Mouse (Mus musculus) embryonic fibroblast, embryonic 13.5 days (primary cell): Measurements from ENCODE around the gene Psmb9. TPM values are rescaled to one million over a fixed set of nuclear protein-coding genes. Genes with fewer than 3 reads are reported as not detected.
A peak's percentile ranks its signal among the peaks of the same experiment; 100 is the strongest.

Source experiments
- H3K27ac ChIP-seq: 2 replicates; pipeline ENCODE4 v1.5.1; 2012; ENCODE audit warnings: low read length, control low read depth, inconsistent platforms; ENCODE audit not compliant: insufficient read depth
- H3K4me1 ChIP-seq: 2 replicates; pipeline ENCODE4 v1.6.1; 2011; ENCODE audit warnings: low read length; ENCODE audit not compliant: control insufficient read depth, insufficient read depth
- H3K4me3 ChIP-seq: 2 replicates; pipeline ENCODE4 v1.5.1; 2011; ENCODE audit warnings: mild to moderate bottlenecking, control low read depth, low read length; ENCODE audit not compliant: insufficient read depth
- CTCF ChIP-seq: IDR thresholded peaks from 2 replicates; pipeline ENCODE4 v1.5.1; 2011; ENCODE audit warnings: mild to moderate bottlenecking, control low read depth, low read length, moderate library complexity, borderline replicate concordance; ENCODE audit not compliant: insufficient read depth
- POLR2A ChIP-seq: IDR thresholded peaks from 2 replicates; pipeline ENCODE4 v1.6.1; 2011; ENCODE audit warnings: low read depth, mild to moderate bottlenecking, control low read depth, low read length, moderate library complexity
- polyA plus RNA-seq: library from polyadenylated mRNA; stranded (reverse); fragments of >200 nt; gene quantifications from 2 replicates; pipeline ENCODE4 v1.2.4, GENCODE M21; 2011; ENCODE audit warnings: low read depth; ENCODE audit not compliant: missing spikeins, insufficient read length

Gene Psmb9
- polyA plus RNA-seq, 1 experiment, result 11.9 TPM

DNA sequence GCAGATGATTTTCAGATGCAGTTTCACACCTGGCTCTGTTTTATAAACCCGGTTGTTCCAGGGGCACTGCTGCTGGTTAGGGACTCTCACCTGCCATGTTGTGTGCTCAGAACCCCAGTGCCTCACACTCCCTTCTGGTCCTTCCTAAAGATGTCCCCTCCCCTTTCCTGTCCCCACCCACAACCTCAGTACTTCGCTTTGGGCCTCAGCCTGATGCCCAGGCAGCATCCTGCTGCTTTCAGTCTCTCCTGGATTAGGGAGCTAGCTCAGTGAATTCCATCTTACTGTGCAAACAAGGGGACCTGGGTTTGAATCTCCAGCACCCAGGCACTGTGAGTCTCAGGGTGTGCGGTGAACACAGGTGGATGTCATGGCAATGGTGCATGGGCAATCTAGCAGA, 19.9 kb upstream of the Psmb9 start:
- no peak overlapping the region for H3K4me3 ChIP-seq
- TF ChIP-seq CTCF, result no peak
- TF ChIP-seq POLR2A, result no peak

DNA sequence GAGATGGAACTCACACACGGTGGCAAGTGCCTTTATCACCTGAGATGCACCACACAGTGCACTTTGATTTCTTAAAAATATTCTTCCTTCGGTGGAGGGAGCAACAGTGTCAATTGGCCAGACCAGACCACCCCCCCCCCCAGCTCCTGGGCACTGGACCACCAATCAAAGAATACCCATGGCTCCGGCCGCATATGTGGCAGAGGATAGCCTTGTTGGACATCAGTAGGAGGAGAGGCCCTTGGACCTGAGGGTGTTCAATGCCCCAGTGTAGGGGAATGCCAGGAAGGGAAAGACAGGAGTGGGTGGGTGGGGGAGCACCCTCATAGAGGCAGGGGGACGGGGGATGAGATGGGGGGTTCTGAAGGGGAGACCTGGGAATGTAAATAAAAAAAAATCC, 19.2 kb upstream of the Psmb9 start:
- no peak overlapping the region for H3K4me3 ChIP-seq
- TF ChIP-seq CTCF (no peak), POLR2A (no peak)
- no peak overlapping the region for H3K27ac ChIP-seq
- H3K4me1 ChIP-seq, result no peaks in the 10 kb centered on the region

More for the DNA sequence above, 19.9 kb upstream of the Psmb9 start:
- Histone ChIP-seq H3K27ac (no peak overlapping the region), H3K4me1 (no peaks in the 10 kb centered on the region)

DNA sequence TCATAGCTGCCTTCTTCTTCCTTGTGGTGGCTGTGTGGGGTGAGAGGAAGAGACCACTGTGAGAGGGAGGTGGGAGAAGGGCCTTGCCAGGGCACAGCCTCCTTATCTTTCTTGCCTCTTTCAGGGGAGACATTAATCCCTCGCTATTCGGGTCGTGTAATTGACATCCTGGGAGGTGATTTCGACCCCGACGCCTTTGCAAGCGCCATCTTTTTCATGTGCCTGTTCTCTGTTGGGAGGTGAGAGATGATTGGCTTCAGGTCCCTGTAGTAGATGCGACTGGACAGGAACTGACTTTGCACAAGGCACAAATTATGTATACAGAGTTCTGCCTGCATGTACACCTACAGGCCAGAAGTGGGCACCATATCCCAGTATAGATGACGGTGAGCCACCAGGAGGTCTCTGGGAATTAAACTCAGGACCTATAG, 18.2 kb upstream of the Psmb9 start:
- Histone ChIP-seq H3K4me1 (no peaks in the 10 kb centered on the region), H3K27ac (no peak overlapping the region), H3K4me3 (no peak overlapping the region)
- TF ChIP-seq CTCF (0 out of 2 replicates have a peak, but pooled peaks have one; percentile 11), POLR2A (no peak)

DNA sequence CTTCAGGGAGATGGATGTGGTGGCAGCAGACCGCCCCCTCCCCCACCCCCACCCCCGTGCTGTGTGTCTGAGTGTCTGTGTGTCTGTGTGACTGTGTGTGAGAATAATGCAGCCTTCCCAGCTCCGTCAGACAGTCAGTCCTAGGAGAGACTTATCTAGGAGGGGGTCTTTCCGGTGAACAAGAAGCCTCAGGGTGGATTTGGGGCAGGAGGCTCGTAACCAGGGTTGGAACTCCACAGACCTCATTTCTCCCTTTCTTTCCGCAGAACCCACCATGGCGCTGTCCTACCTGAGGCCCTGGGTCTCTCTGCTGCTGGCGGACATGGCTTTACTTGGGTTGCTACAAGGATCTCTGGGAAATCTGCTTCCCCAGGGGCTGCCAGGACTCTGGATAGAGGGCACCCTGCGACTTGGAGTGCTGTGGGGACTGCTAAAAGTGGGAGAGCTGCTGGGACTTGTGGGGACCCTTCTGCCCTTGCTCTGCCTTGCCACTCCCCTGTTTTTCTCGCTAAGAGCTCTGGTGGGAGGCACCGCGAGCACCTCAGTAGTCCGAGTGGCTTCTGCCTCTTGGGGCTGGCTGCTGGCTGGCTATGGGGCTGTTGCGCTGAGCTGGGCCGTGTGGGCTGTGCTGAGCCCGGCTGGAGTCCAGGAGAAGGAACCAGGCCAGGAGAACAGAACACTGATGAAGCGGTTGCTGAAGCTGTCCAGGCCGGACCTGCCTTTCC, 17.6 kb upstream of the Psmb9 start:
- no peak overlapping the region for H3K27ac ChIP-seq
- peak overlapping the region; percentile 82 for H3K4me3 ChIP-seq
- TF ChIP-seq POLR2A (no peak), CTCF (no peak)
- H3K4me1 ChIP-seq, result no peaks in the 10 kb centered on the region

DNA sequence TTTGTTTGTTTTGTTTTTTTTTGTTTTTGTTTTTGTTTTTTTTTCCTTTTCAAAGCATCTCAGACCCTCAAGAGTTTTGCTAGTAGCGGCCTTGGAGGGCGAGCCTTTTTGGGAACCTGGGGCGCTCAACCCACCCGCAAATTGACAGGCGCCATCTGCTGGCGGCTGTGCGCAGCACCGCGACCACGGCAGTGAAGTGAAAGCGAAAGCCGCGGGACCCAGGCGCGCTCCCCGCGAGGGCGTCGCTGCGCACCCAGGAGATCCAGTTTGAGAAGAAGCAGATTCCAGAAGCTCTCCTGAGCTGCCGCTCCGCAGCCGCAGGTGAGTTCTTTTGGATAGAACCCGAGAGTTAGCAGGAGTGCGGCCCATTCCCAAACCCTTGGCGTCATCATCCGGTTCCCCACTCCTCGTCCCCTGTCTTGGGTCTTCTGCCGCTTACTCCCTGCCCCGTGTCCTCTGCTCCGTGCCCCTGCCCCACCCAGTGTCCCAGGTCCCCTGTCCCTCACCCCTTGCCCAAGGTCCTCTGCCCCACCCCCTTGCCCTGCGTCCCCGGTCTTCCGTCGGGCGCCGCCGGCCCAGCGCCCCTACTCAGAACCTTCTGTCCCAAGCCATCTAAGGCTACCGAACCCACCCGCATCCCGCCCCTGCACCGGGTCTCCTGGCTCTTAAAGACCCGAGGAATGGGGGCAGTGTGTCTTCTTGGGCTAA, 16.9 kb upstream of the Psmb9 start:
- Histone ChIP-seq H3K27ac (no peak overlapping the region), H3K4me3 (peak overlapping the region; percentile 82), H3K4me1 (no peaks in the 10 kb centered on the region)
- TF ChIP-seq POLR2A (0 out of 2 replicates have a peak, but pooled peaks have one; percentile 25), CTCF (peak; percentile 87)

DNA sequence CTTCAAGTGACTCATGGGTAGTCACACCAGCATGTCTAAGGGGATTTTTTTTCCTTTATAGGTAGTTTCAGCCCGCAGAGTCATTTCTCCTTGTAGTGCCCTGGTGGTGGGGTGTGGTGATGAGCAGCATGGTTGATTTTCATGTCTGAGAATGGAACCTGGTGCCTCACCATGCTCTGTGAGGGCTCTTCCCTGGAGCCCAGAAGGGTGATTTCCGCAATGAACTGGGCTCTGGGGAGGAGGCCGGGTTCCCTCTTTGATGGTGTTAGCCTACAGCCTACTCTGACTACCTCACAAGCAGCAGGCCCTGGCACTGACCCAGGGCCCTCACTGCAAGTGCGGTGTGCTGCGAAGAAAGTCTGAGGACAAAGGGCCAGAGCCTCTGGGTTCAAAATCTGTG, 15.9 kb upstream of the Psmb9 start, which contains the start of gene Tap2:
Gene Tap2, plus strand, starts transcription at position 84 of the 400 bp plus-strand sequence.
- TF ChIP-seq POLR2A, result no peak
- TF ChIP-seq CTCF, result no peak
- no peaks in the 10 kb centered on the region for H3K4me1 ChIP-seq
- no peak within 1 kb of the TSS for H3K27ac ChIP-seq
- peak within 1 kb of the TSS; percentile 82 for H3K4me3 ChIP-seq

DNA sequence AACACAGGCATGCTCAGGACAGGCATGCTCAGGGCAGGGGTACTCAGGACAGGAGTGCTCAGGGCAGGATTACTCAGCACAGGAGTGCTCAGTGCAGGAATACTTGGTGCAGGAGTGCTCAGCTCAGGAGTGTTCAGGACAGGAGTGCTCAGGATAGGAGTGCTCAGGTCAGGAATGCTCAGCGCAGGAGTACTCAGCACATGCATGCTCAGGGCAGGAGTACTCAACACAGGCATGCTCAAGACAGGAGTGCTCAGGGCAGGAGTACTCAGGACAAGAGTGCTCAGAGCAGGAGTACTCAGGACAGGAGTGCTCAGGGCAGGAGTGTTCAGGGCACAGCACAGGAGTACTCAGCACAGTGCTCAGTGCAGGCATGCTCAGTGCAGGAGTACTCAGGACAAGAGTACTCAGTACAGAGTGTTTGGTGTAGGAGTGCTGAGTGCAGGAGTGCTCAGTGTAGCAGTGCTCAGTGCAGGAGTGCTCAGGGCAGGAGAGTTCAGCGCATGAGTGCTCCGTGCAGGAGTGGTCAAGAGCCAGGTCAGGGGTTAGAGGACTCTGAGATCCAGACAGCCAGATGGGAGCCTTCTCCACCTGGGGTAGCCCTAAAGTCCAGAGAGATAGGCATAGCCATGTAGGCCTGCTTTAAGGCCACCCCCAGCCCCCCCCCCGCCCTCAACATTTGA, 15.3 kb upstream of the Psmb9 start:
- TF ChIP-seq CTCF (no peak), POLR2A (no peak)
- no peak overlapping the region for H3K4me3 ChIP-seq

DNA sequence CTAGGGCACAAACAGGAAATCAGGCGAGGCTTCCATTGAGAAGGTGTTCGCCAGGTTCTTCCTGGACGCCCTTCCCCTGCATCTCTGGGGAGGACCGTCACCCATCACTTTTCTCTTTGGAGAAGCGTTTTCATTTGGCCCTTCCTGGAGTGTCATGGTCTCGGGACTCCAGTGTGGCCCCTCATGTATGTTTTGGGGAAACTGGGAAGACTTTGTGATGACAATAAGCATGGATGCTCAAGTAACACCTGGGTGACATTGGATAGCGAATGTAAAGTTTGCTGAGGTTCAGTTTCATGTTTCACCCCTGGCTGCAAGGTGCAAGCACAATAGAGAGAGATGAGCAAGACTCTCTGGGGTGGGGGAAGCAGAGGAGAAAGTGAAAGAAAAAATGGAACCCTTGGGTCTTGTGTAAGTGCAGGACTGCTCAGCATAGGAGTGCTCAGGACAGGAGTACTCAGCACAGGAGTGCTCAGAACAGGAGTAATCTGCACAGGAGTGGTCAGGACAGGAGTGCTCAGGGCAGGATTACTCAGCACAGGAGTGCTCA, 14.0 kb upstream of the Psmb9 start:
- Histone ChIP-seq H3K4me3 (no peak overlapping the region), H3K4me1 (no peaks in the 10 kb centered on the region), H3K27ac (no peak overlapping the region)
- TF ChIP-seq CTCF (no peak), POLR2A (no peak)

More for the DNA sequence above, 15.3 kb upstream of the Psmb9 start:
- Histone ChIP-seq H3K27ac (no peak overlapping the region), H3K4me1 (no peaks in the 10 kb centered on the region)

DNA sequence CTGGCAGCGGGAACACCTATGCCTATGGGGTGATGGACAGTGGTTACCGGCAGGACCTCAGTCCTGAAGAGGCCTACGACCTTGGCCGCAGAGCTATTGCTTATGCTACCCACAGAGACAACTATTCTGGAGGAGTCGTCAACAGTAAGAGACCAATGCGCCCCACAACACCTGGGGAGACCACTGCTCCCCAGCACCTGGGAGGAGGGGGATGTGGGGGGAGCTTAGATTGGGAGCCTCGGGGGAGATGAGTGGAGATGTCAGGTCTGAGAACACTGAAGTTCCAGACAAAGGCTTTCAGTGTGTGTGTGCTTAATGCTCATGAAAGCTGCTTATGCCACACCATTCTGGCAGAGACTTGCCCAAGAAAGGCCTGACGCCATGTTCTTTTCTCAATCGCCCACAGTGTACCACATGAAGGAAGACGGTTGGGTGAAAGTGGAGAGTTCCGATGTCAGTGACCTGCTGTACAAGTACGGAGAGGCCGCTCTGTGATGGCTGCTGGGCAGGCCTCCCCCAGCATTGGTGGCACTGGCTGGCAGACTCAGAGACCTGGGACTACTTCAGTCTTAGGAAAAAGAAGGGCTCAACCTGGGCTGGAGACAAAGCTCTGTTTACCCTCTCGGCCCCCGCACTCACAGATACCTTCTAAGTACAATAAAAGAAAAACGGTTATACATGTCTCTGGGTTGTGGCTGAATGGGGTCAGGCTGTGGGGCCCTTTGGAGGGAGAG, 13.4 kb upstream of the Psmb9 start:
- TF ChIP-seq CTCF (no peak), POLR2A (no peak)
- no peak overlapping the region for H3K27ac ChIP-seq
- no peak overlapping the region for H3K4me3 ChIP-seq
- H3K4me1 ChIP-seq, result no peaks in the 10 kb centered on the region

DNA sequence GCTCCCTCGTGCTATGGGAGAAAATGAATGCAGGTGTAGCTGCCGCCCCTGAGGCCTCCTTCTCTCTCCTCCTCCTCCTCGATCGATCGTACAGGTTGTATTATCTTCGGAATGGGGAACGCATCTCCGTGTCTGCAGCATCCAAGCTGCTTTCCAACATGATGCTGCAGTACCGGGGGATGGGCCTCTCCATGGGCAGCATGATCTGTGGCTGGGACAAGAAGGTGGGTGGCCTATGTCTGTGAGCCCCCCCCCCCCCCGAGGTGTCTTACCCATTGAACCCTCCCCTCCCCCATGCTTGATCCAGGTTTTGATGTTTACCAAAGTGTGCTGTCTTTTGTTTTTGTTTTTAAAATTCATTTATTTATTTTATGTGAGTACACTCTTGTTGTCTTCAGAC, 12.5 kb upstream of the Psmb9 start:
- H3K27ac ChIP-seq, result no peak overlapping the region
- H3K4me3 ChIP-seq, result no peak overlapping the region
- TF ChIP-seq CTCF, result no peak
- no peak for TF ChIP-seq POLR2A
- no peaks in the 10 kb centered on the region for H3K4me1 ChIP-seq
